Mouse (Mus musculus): ENCODE measurements around the gene Aunip. TPM values are rescaled to one million over a fixed set of nuclear protein-coding genes. Genes with fewer than 3 reads are reported as not detected.

Aunip gene
- polyA plus RNA-seq, 1 experiment from 2014 or later: 7.8 TPM

- Histone ChIP-seq H3K4me2 (ENCODE audit: low read length) (no peak overlapping the region), H3K27me3 (replicated peaks; ENCODE audit: control insufficient read depth, insufficient read depth, low read length) (no peaks in the 10 kb centered on the region), H3K36me3 (ENCODE audit: control insufficient read depth, insufficient read depth, low read length) (peaks cover 55% of the 10 kb centered on the region), H3K4me1 (replicated peaks; ENCODE audit: control insufficient read depth, insufficient read depth, low read length) (peaks cover 9% of the 10 kb centered on the region), H3K9ac (ENCODE audit: low read length) (no peak overlapping the region), H3K4me3 (ENCODE audit: low read depth, low read length) (no peak overlapping the region), H3K27ac (ENCODE audit: low read depth) (no peak overlapping the region), H3K9me3 (ENCODE audit: control insufficient read depth, low read length) (peaks cover 7% of the 10 kb centered on the region; the same call in 1 of the 2 replicates)
- DNase-seq (ENCODE audit: low spot score): no peak
- no peak for ATAC-seq (replicated peaks; ENCODE audit: low FRiP score, low TSS enrichment, low read depth)
- WGBS: 70% methylated on average over 9 of the region's 9 CpGs
These were observed 36.3 kb downstream of the Aunip start for GRCm38 (mm10) chr4:134546814-134547705.

DNA sequence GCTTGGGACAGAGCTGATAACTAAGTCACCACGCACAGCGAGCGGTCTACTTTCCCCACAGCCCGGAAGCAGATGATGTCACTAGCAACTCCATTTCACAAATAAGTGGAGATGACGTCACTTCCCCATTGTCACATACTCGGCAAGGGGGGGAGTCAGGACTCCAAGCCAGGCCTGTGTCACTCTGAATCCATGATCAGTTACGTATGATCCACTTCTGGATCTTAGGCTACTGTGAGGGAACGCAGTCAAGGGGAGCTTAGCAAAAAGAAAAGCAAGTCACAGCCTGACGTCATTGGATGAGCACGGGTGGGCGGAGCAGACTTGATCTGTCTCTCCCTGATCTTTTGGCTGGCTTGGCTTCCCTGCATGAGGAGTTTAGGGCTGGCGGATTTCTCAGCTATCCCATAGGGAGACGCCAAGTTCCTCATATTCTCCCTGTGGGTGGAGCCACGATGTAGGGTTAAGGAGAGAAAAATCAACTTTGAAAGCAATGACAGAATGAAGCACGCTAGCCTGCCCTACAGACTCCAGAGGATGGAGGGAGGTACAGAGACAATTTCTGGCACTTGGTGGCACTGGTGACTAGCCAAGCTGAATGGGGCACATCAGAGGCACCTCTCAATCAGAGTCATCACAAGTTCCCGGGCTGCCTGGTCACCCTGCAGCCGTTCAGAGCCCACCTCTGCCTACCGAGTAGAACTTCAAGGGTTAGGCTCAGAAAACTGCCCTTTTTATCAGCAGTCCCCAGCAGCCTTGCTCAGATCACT is 37.6 kb downstream of the Aunip start:
- no peak for ATAC-seq (replicated peaks; ENCODE audit: low FRiP score, low TSS enrichment, low read depth)
- no peak overlapping the region for H3K4me3 ChIP-seq (ENCODE audit: low read depth, low read length)
- H3K27ac ChIP-seq (ENCODE audit: low read depth): no peak overlapping the region
- no peak for DNase-seq (ENCODE audit: low spot score)
- H3K4me2 ChIP-seq (ENCODE audit: low read length): no peak overlapping the region
- peaks cover 44% of the 10 kb centered on the region for H3K36me3 ChIP-seq (ENCODE audit: control insufficient read depth, insufficient read depth, low read length)
- H3K9me3 ChIP-seq (ENCODE audit: control insufficient read depth, low read length): peaks cover 7% of the 10 kb centered on the region; the same call in 1 of the 2 replicates
- no peak overlapping the region for H3K9ac ChIP-seq (ENCODE audit: low read length)
- H3K4me1 ChIP-seq (replicated peaks; ENCODE audit: control insufficient read depth, insufficient read depth, low read length): peaks cover 15% of the 10 kb centered on the region
- WGBS: 73% methylated on average over 18 of the region's 18 CpGs
- H3K27me3 ChIP-seq (replicated peaks; ENCODE audit: control insufficient read depth, insufficient read depth, low read length): no peaks in the 10 kb centered on the region

- no peak overlapping the region for H3K9ac ChIP-seq (ENCODE audit: low read length)
- H3K4me2 ChIP-seq (ENCODE audit: low read length): no peak overlapping the region
- 98% methylated on average over 8 of the region's 8 CpGs for WGBS
- ATAC-seq (replicated peaks; ENCODE audit: low FRiP score, low TSS enrichment, low read depth) (no peak), DNase-seq (ENCODE audit: low spot score) (no peak)
- H3K27ac ChIP-seq (ENCODE audit: low read depth): no peak overlapping the region
- no peaks in the 10 kb centered on the region for H3K27me3 ChIP-seq (replicated peaks; ENCODE audit: control insufficient read depth, insufficient read depth, low read length)
- peaks cover 34% of the 10 kb centered on the region for H3K36me3 ChIP-seq (ENCODE audit: control insufficient read depth, insufficient read depth, low read length)
- peaks cover 15% of the 10 kb centered on the region for H3K4me1 ChIP-seq (replicated peaks; ENCODE audit: control insufficient read depth, insufficient read depth, low read length)
- H3K9me3 ChIP-seq (ENCODE audit: control insufficient read depth, low read length): peaks cover 7% of the 10 kb centered on the region; the same call in 1 of the 2 replicates
- no peak overlapping the region for H3K4me3 ChIP-seq (ENCODE audit: low read depth, low read length)
These were observed 39.1 kb downstream of the Aunip start for GRCm38 (mm10) chr4:134549899-134550298.

GRCm38 (mm10) chr4:134551494-134552316 is 40.9 kb downstream of the Aunip start, which contains the start of gene Selenon:
Gene Selenon (minus strand): TSS chr4:134552166.
- DNase-seq (ENCODE audit: low spot score): peak; percentile 85
- Histone ChIP-seq H3K4me2 (ENCODE audit: low read length) (peak within 1 kb of the TSS; percentile 53), H3K9ac (ENCODE audit: low read length) (peak within 1 kb of the TSS; percentile 87), H3K4me1 (replicated peaks; ENCODE audit: control insufficient read depth, insufficient read depth, low read length) (peaks cover 15% of the 10 kb centered on the region), H3K27ac (ENCODE audit: low read depth) (peak within 1 kb of the TSS; percentile 72), H3K27me3 (replicated peaks; ENCODE audit: control insufficient read depth, insufficient read depth, low read length) (no peaks in the 10 kb centered on the region), H3K36me3 (ENCODE audit: control insufficient read depth, insufficient read depth, low read length) (peaks cover 22% of the 10 kb centered on the region), H3K9me3 (ENCODE audit: control insufficient read depth, low read length) (peaks cover 7% of the 10 kb centered on the region; the same call in 1 of the 2 replicates), H3K4me3 (ENCODE audit: low read depth, low read length) (peak within 1 kb of the TSS; percentile 80)
- ATAC-seq (replicated peaks; ENCODE audit: low FRiP score, low TSS enrichment, low read depth): peak; percentile 92
- under 1% methylated on average over 61 of the region's 67 CpGs for WGBS

GRCm38 (mm10) chr4:134553631-134554030 is 42.8 kb downstream of the Aunip start:
- peaks cover 7% of the 10 kb centered on the region; the same call in 1 of the 2 replicates for H3K9me3 ChIP-seq (ENCODE audit: control insufficient read depth, low read length)
- H3K4me3 ChIP-seq (ENCODE audit: low read depth, low read length): no peak overlapping the region
- ATAC-seq (replicated peaks; ENCODE audit: low FRiP score, low TSS enrichment, low read depth): no peak
- H3K4me1 ChIP-seq (replicated peaks; ENCODE audit: control insufficient read depth, insufficient read depth, low read length): peaks cover 20% of the 10 kb centered on the region
- peaks cover 9% of the 10 kb centered on the region for H3K36me3 ChIP-seq (ENCODE audit: control insufficient read depth, insufficient read depth, low read length)
- DNase-seq (ENCODE audit: low spot score): no peak
- H3K27ac ChIP-seq (ENCODE audit: low read depth): no peak overlapping the region
- no peak overlapping the region for H3K9ac ChIP-seq (ENCODE audit: low read length)
- no peak overlapping the region for H3K4me2 ChIP-seq (ENCODE audit: low read length)
- H3K27me3 ChIP-seq (replicated peaks; ENCODE audit: control insufficient read depth, insufficient read depth, low read length): no peaks in the 10 kb centered on the region
- WGBS: 55% methylated on average over 1 of the region's 1 CpGs

- Histone ChIP-seq H3K9me3 (ENCODE audit: control insufficient read depth, low read length) (no peaks in the 10 kb centered on the region), H3K4me2 (ENCODE audit: low read length) (no peak overlapping the region), H3K36me3 (ENCODE audit: control insufficient read depth, insufficient read depth, low read length) (no peaks in the 10 kb centered on the region), H3K4me1 (replicated peaks; ENCODE audit: control insufficient read depth, insufficient read depth, low read length) (peaks cover 19% of the 10 kb centered on the region), H3K9ac (ENCODE audit: low read length) (no peak overlapping the region), H3K27me3 (replicated peaks; ENCODE audit: control insufficient read depth, insufficient read depth, low read length) (no peaks in the 10 kb centered on the region), H3K4me3 (ENCODE audit: low read depth, low read length) (no peak overlapping the region), H3K27ac (ENCODE audit: low read depth) (no peak overlapping the region)
- 69% methylated on average over 8 of the region's 8 CpGs for WGBS
- no peak for DNase-seq (ENCODE audit: low spot score)
- no peak for ATAC-seq (replicated peaks; ENCODE audit: low FRiP score, low TSS enrichment, low read depth)
These were observed 45.3 kb downstream of the Aunip start for GRCm38 (mm10) chr4:134555956-134556580.

DNA sequence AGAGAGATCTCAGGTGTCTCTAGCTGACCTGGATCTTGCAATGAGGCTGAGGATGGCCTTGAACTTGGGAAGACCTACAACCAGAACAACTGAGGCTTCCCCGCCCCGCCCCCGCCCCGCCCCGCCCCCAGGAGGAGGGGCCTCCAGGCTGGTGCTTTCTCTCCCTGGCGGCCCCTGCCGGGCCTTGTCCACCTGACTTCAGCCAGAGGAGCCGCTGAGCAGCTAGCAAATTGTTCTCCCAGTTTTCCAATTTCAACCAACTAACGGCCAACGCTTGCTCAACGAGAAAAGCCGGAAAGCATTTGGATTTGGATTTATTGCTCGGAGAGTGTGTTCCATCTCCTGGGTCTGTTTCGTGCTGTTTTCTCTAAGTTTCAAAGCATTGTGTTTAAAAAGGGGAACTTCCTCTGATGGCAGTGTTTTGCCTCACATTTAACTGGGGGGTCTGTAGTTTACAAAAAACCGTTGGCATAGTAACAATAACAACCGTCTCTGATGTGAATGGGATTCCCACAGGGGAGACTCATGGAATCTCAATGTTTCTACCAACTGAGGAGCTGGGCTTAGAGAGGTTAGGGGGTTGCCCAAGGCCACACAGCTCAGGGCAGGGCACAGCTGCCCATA is 46.9 kb downstream of the Aunip start:
- no peaks in the 10 kb centered on the region for H3K27me3 ChIP-seq (replicated peaks; ENCODE audit: control insufficient read depth, insufficient read depth, low read length)
- 0 out of 2 replicates have a peak overlapping the region, but pooled peaks have one; percentile 4 for H3K27ac ChIP-seq (ENCODE audit: low read depth)
- no peak overlapping the region for H3K4me3 ChIP-seq (ENCODE audit: low read depth, low read length)
- no peak for ATAC-seq (replicated peaks; ENCODE audit: low FRiP score, low TSS enrichment, low read depth)
- no peaks in the 10 kb centered on the region for H3K36me3 ChIP-seq (ENCODE audit: control insufficient read depth, insufficient read depth, low read length)
- H3K9me3 ChIP-seq (ENCODE audit: control insufficient read depth, low read length): no peaks in the 10 kb centered on the region
- 12% methylated on average over 16 of the region's 16 CpGs for WGBS
- no peak overlapping the region for H3K4me2 ChIP-seq (ENCODE audit: low read length)
- peaks cover 10% of the 10 kb centered on the region for H3K4me1 ChIP-seq (replicated peaks; ENCODE audit: control insufficient read depth, insufficient read depth, low read length)
- DNase-seq (ENCODE audit: low spot score): no peak
- no peak overlapping the region for H3K9ac ChIP-seq (ENCODE audit: low read length)

Measured in intestine, embryonic 14.5 days (tissue).